In genomic region chr17:23790269-23791078, GRCm38 (mm10) we compare ENCODE assay signal across 8 mouse cellular contexts. TPM values are rescaled to one million over a fixed set of nuclear protein-coding genes. Genes with fewer than 3 reads are reported as not detected.
A peak's percentile ranks its signal among the peaks of the same experiment; 100 is the strongest.
DNase-seq lines count a peak whose midpoint lies in the region; ATAC-seq and TF ChIP-seq lines count a peak whose summit lies in the region.

Srrm2 (plus strand) TSS chr17:23790532.

- peaks cover 11% of the 10 kb centered on the region; the same call in 1 of the 2 replicates for H3K4me1 ChIP-seq in brown adipose tissue, adult 24 weeks (ENCODE audit: control insufficient read depth, insufficient read depth, insufficient read length, low read length)
- peaks cover 22% of the 10 kb centered on the region for H3K4me1 ChIP-seq in forebrain, embryonic 13.5 days
- peaks cover 25% of the 10 kb centered on the region for H3K4me1 ChIP-seq in heart, embryonic 15.5 days (replicated peaks)
- peaks cover 13% of the 10 kb centered on the region for H3K4me1 ChIP-seq in liver, embryonic 11.5 days (replicated peaks; ENCODE audit: control insufficient read depth, insufficient read depth, low read length)
- H3K4me1 ChIP-seq in midbrain, postnatal 0 days (ENCODE audit: insufficient read depth, low read length): no peaks in the 10 kb centered on the region
- peaks cover 11% of the 10 kb centered on the region for H3K4me1 ChIP-seq in testis, adult 2 months (ENCODE audit: control insufficient read depth, insufficient read depth, low read length)

- peak within 1 kb of the TSS; percentile 55 for H3K4me3 ChIP-seq in brown adipose tissue, adult 24 weeks (ENCODE audit: insufficient read depth, low read depth, low read length)
- H3K4me3 ChIP-seq in forebrain, embryonic 13.5 days: peak within 1 kb of the TSS; percentile 42
- H3K4me3 ChIP-seq in heart, embryonic 15.5 days: peak within 1 kb of the TSS; percentile 50
- H3K4me3 ChIP-seq in liver, embryonic 11.5 days (ENCODE audit: low read depth, low read length): peak within 1 kb of the TSS; percentile 55
- H3K4me3 ChIP-seq in midbrain, postnatal 0 days (ENCODE audit: low read depth, low read length): peak within 1 kb of the TSS; percentile 38
- H3K4me3 ChIP-seq in testis, adult 2 months (ENCODE audit: control insufficient read depth, low read depth, low read length): peak within 1 kb of the TSS; percentile 65

- H3K27me3 ChIP-seq in forebrain, embryonic 13.5 days: no peaks in the 10 kb centered on the region
- no peaks in the 10 kb centered on the region for H3K27me3 ChIP-seq in heart, embryonic 15.5 days
- H3K27me3 ChIP-seq in liver, embryonic 11.5 days (replicated peaks; ENCODE audit: control insufficient read depth, insufficient read depth, low read length): no peaks in the 10 kb centered on the region
- no peaks in the 10 kb centered on the region for H3K27me3 ChIP-seq in midbrain, postnatal 0 days (ENCODE audit: insufficient read depth, low read length)
- no peaks in the 10 kb centered on the region for H3K27me3 ChIP-seq in testis, adult 2 months (ENCODE audit: control insufficient read depth, insufficient read depth, low read length)

- no peak for TF ChIP-seq CTCF in midbrain, postnatal 0 days (IDR thresholded peaks at IDR 0.05)
- no peak for TF ChIP-seq CTCF in testis, adult 2 months (IDR thresholded peaks at IDR 0.05; ENCODE audit: control insufficient read depth, insufficient read depth, insufficient replicate concordance, low read depth, low read length)

- peak within 1 kb of the TSS; percentile 72 for H3K4me2 ChIP-seq in forebrain, embryonic 13.5 days
- H3K4me2 ChIP-seq in heart, embryonic 15.5 days: peak within 1 kb of the TSS; percentile 80
- peak within 1 kb of the TSS; percentile 91 for H3K4me2 ChIP-seq in liver, embryonic 11.5 days
- peak within 1 kb of the TSS; percentile 67 for H3K4me2 ChIP-seq in midbrain, postnatal 0 days (ENCODE audit: low read depth, low read length, poor library complexity, severe bottlenecking)

- peak within 1 kb of the TSS; percentile 50 for H3K27ac ChIP-seq in brown adipose tissue, adult 24 weeks (replicated peaks; ENCODE audit: low read depth, low read length)
- peak within 1 kb of the TSS; percentile 84 for H3K27ac ChIP-seq in forebrain, embryonic 13.5 days
- peak within 1 kb of the TSS; percentile 85 for H3K27ac ChIP-seq in heart, embryonic 15.5 days
- H3K27ac ChIP-seq in liver, embryonic 11.5 days (ENCODE audit: low read depth, low read length): peak within 1 kb of the TSS; percentile 74
- H3K27ac ChIP-seq in midbrain, postnatal 0 days (ENCODE audit: low read depth, low read length): peak within 1 kb of the TSS; percentile 94
- H3K27ac ChIP-seq in testis, adult 2 months (ENCODE audit: control insufficient read depth, insufficient read depth, low read depth, low read length): peak within 1 kb of the TSS; percentile 32

- peak; percentile 82 for DNase-seq in kidney, postnatal 10 days
- peak; percentile 74 for DNase-seq in liver, embryonic 11.5 days (ENCODE audit: low spot score)
- DNase-seq in midbrain, postnatal 0 days (ENCODE audit: low spot score): peak; percentile 65

- no peaks in the 10 kb centered on the region for H3K9me3 ChIP-seq in forebrain, embryonic 13.5 days (replicated peaks)
- no peaks in the 10 kb centered on the region for H3K9me3 ChIP-seq in heart, embryonic 15.5 days (replicated peaks)
- no peaks in the 10 kb centered on the region for H3K9me3 ChIP-seq in liver, embryonic 11.5 days (ENCODE audit: control insufficient read depth, low read length)
- H3K9me3 ChIP-seq in midbrain, postnatal 0 days (ENCODE audit: low read length): no peaks in the 10 kb centered on the region

- 1% methylated on average over 29 of the region's 29 CpGs for WGBS in forebrain, embryonic 13.5 days
- WGBS in heart, embryonic 15.5 days: 3% methylated on average over 29 of the region's 29 CpGs
- 4% methylated on average over 29 of the region's 29 CpGs for WGBS in liver, embryonic 11.5 days
- whole genome bisulfite sequencing in midbrain, postnatal 0 days: under 1% methylated on average over 29 of the region's 29 CpGs

- TF ChIP-seq POLR2A in testis, adult 2 months (IDR thresholded peaks at IDR 0.05; ENCODE audit: control insufficient read depth, low read depth, low read length): no peak

- peak within 1 kb of the TSS; percentile 77 for H3K9ac ChIP-seq in forebrain, embryonic 13.5 days
- peak within 1 kb of the TSS; percentile 63 for H3K9ac ChIP-seq in heart, embryonic 15.5 days
- H3K9ac ChIP-seq in liver, embryonic 11.5 days (ENCODE audit: low read depth, low read length): peak within 1 kb of the TSS; percentile 91
- peak within 1 kb of the TSS; percentile 61 for H3K9ac ChIP-seq in midbrain, postnatal 0 days (replicated peaks; ENCODE audit: low read length, poor library complexity, severe bottlenecking)

- peak; percentile 66 for ATAC-seq in CD4-positive, CD25-positive, alpha-beta regulatory T cell, adult 4 months
- ATAC-seq in forebrain, embryonic 13.5 days: 0 out of 2 replicates have a peak, but pooled peaks have one; percentile 12
- ATAC-seq in heart, embryonic 15.5 days (replicated peaks; ENCODE audit: insufficient number of reproducible peaks, insufficient read depth, low FRiP score, low read depth): peak; percentile 66
- peak; percentile 57 for ATAC-seq in liver, embryonic 11.5 days (replicated peaks; ENCODE audit: low FRiP score)
- ATAC-seq in midbrain, postnatal 0 days (ENCODE audit: low FRiP score): peak; percentile 15; the same call in 1 of the 2 replicates

- no peaks in the 10 kb centered on the region for H3K36me3 ChIP-seq in forebrain, embryonic 13.5 days (ENCODE audit: poor library complexity, severe bottlenecking)
- H3K36me3 ChIP-seq in heart, embryonic 15.5 days: no peaks in the 10 kb centered on the region
- no peaks in the 10 kb centered on the region for H3K36me3 ChIP-seq in liver, embryonic 11.5 days (ENCODE audit: control insufficient read depth, insufficient read depth, low read length)
- H3K36me3 ChIP-seq in midbrain, postnatal 0 days (ENCODE audit: insufficient read depth, low read length): no peaks in the 10 kb centered on the region
- H3K36me3 ChIP-seq in testis, adult 2 months (ENCODE audit: control insufficient read depth, insufficient read depth, low read length): no peaks in the 10 kb centered on the region

RNA-seq across cellular contexts. Expression of gene Srrm2, which starts in this region (rescaled TPM):
- polyA plus RNA-seq in CD4-positive, CD25-positive, alpha-beta regulatory T cell, adult 4 months (2017; shearing (Covaris generic)): 100 to 1,000 TPM; 289 to 316 TPM
- 86.7 and 109 TPM in 2 replicates for polyA plus RNA-seq in brown adipose tissue, adult 24 weeks (2012; ENCODE audit: insufficient read depth, insufficient read length, missing spikeins)
- 605 and 611 TPM in 2 replicates for polyA plus RNA-seq in forebrain, embryonic 13.5 days (2015; fragmentation: Nextera tagmentation; extraction: Ambion mirVana)
- polyA plus RNA-seq in heart, embryonic 15.5 days (2015; fragmentation: Nextera tagmentation; extraction: Ambion mirVana): 315 and 320 TPM in 2 replicates
- polyA plus RNA-seq in liver, embryonic 11.5 days (2014; fragmentation: Nextera tagmentation; extraction: Ambion mirVana): 355 and 398 TPM in 2 replicates
- 162 and 196 TPM in 2 replicates for total RNA-seq in midbrain, postnatal 0 days (2014; rRNA removed)
- polyA plus RNA-seq in midbrain, postnatal 0 days (2015; fragmentation: Nextera tagmentation; extraction: Ambion mirVana): 351 and 443 TPM in 2 replicates
- polyA plus RNA-seq in testis, adult 2 months (2012; rRNA removed): 259 and 286 TPM in 2 replicates

Comparison
In these comparisons a context has a peak if more than half of its experiments do, and no peak if none do; other contexts are left out.
1. Peak in every context shown above with its lines: DNase-seq, ATAC-seq, H3K4me3 ChIP-seq and H3K27ac ChIP-seq.
2. ATAC-seq: peak in every context shown above with its lines; median percentile 66 in CD4-positive, CD25-positive, alpha-beta regulatory T cell, adult 4 months; 66 in heart, embryonic 15.5 days; 57 in liver, embryonic 11.5 days; 15 in midbrain, postnatal 0 days; 12 in forebrain, embryonic 13.5 days.
3. H3K27ac ChIP-seq: peak in every context shown above with its lines; median percentile 94 in midbrain, postnatal 0 days; 85 in heart, embryonic 15.5 days; 84 in forebrain, embryonic 13.5 days; 74 in liver, embryonic 11.5 days; 50 in brown adipose tissue, adult 24 weeks; 32 in testis, adult 2 months.